Mouse (Mus musculus) liver, adult 2 months (tissue): ENCODE data around the gene Abcc5.

Experiments
- CTCF ChIP-seq: fragments of 200-500 bp; IDR thresholded peaks from 2 replicates; pipeline ENCODE4 v1.5.1; 2011; ENCODE audit warnings: low read depth, low read length, control low read depth
- POLR2A ChIP-seq: fragments of 200-500 bp; IDR thresholded peaks from 2 replicates; pipeline ENCODE4 v1.6.1; 2011; ENCODE audit warnings: low read length, control low read depth; ENCODE audit not compliant: insufficient read depth; ENCODE audit errors: extremely low read depth

GRCm38 (mm10) chr16:20323907-20324306 is 102.3 kb downstream of the Abcc5 start:
- no peak for TF ChIP-seq CTCF
- TF ChIP-seq POLR2A = no peak
